Mouse (Mus musculus): Measurements from ENCODE around the gene Alms1. TPM values are rescaled to one million over a fixed set of nuclear protein-coding genes. Genes with fewer than 3 reads are reported as not detected.
"Not testable (repeated sequence)": the region's sequence is repeated elsewhere in the genome, so short reads cannot be mapped to it uniquely, and the experiment has no call there.

The Alms1 gene
- polyA plus RNA-seq, 1 experiment from 2014 or later: 5.5 TPM

GRCm38 (mm10) chr6:85599310-85599709, 12.0 kb downstream of the Alms1 start:
- Histone ChIP-seq H3K36me3 (peaks cover 10% of the 10 kb centered on the region; the same call in 1 of the 2 replicates), H3K27ac (no peak overlapping the region), H3K4me3 (no peak overlapping the region), H3K4me1 (no peaks in the 10 kb centered on the region), H3K27me3 (ENCODE audit: insufficient read depth, poor library complexity, severe bottlenecking) (no peaks in the 10 kb centered on the region), H3K9me3 (no peaks in the 10 kb centered on the region)
- WGBS: 66% methylated on average over 1 of the region's 1 CpGs
- no peak for DNase-seq (ENCODE audit: low spot score)

- 91% methylated on average over 1 of the region's 1 CpGs for WGBS
- Histone ChIP-seq H3K36me3 (peaks cover 45% of the 10 kb centered on the region), H3K27me3 (ENCODE audit: insufficient read depth, poor library complexity, severe bottlenecking) (no peaks in the 10 kb centered on the region), H3K4me1 (no peaks in the 10 kb centered on the region), H3K9me3 (no peaks in the 10 kb centered on the region), H3K4me3 (no peak overlapping the region), H3K27ac (no peak overlapping the region)
- DNase-seq (ENCODE audit: low spot score): no peak
These were observed 23.2 kb downstream of the Alms1 start for GRCm38 (mm10) chr6:85610511-85610910.

GRCm38 (mm10) chr6:85620826-85621225, 33.5 kb downstream of the Alms1 start:
- no peaks in the 10 kb centered on the region for H3K4me1 ChIP-seq
- H3K9me3 ChIP-seq: no peaks in the 10 kb centered on the region
- no peak overlapping the region for H3K4me3 ChIP-seq
- DNase-seq (ENCODE audit: low spot score): no peak
- H3K36me3 ChIP-seq: peaks cover 88% of the 10 kb centered on the region
- 89% methylated on average over 4 of the region's 4 CpGs for WGBS
- no peak overlapping the region for H3K27ac ChIP-seq
- H3K27me3 ChIP-seq (ENCODE audit: insufficient read depth, poor library complexity, severe bottlenecking): no peaks in the 10 kb centered on the region

GRCm38 (mm10) chr6:85621600-85621999, 34.3 kb downstream of the Alms1 start:
- H3K36me3 ChIP-seq: peaks cover 83% of the 10 kb centered on the region
- 84% methylated on average over 5 of the region's 5 CpGs for WGBS
- DNase-seq (ENCODE audit: low spot score): no peak

GRCm38 (mm10) chr6:85624511-85624910, 37.2 kb downstream of the Alms1 start:
- no peak overlapping the region for H3K27ac ChIP-seq
- H3K36me3 ChIP-seq: peaks cover 85% of the 10 kb centered on the region
- no peaks in the 10 kb centered on the region for H3K9me3 ChIP-seq
- H3K4me1 ChIP-seq: no peaks in the 10 kb centered on the region
- no peak for DNase-seq (ENCODE audit: low spot score)
- WGBS: 94% methylated on average over 4 of the region's 4 CpGs
- no peaks in the 10 kb centered on the region for H3K27me3 ChIP-seq (ENCODE audit: insufficient read depth, poor library complexity, severe bottlenecking)
- no peak overlapping the region for H3K4me3 ChIP-seq

More at GRCm38 (mm10) chr6:85621600-85621999, 34.3 kb downstream of the Alms1 start:
- no peak overlapping the region for H3K27ac ChIP-seq
- no peaks in the 10 kb centered on the region for H3K4me1 ChIP-seq
- H3K27me3 ChIP-seq (ENCODE audit: insufficient read depth, poor library complexity, severe bottlenecking): no peaks in the 10 kb centered on the region
- H3K9me3 ChIP-seq: no peaks in the 10 kb centered on the region
- no peak overlapping the region for H3K4me3 ChIP-seq

- no peaks in the 10 kb centered on the region for H3K27me3 ChIP-seq (ENCODE audit: insufficient read depth, poor library complexity, severe bottlenecking)
- no peak overlapping the region for H3K27ac ChIP-seq
- no peaks in the 10 kb centered on the region for H3K4me1 ChIP-seq
- DNase-seq (ENCODE audit: low spot score): no peak
- H3K36me3 ChIP-seq: peaks cover 29% of the 10 kb centered on the region
- no peaks in the 10 kb centered on the region for H3K9me3 ChIP-seq
- 80% methylated on average over 8 of the region's 8 CpGs for WGBS
- H3K4me3 ChIP-seq: no peak overlapping the region
These were observed 45.8 kb downstream of the Alms1 start for GRCm38 (mm10) chr6:85633165-85633564.

- WGBS: 93% methylated on average over 2 of the region's 2 CpGs
- H3K36me3 ChIP-seq: peaks cover 17% of the 10 kb centered on the region
These were observed 65.9 kb downstream of the Alms1 start for GRCm38 (mm10) chr6:85653244-85653643.

GRCm38 (mm10) chr6:85701943-85702342, 114.6 kb downstream of the Alms1 start:
- H3K9me3 ChIP-seq; H3K27ac ChIP-seq; H3K36me3 ChIP-seq; H3K4me1 ChIP-seq; H3K27me3 ChIP-seq (ENCODE audit: insufficient read depth, poor library complexity, severe bottlenecking); H3K4me3 ChIP-seq; DNase-seq (ENCODE audit: low spot score): not testable (repeated sequence)
- 77% methylated on average over 2 of the region's 4 CpGs for WGBS

More at GRCm38 (mm10) chr6:85653244-85653643, 65.9 kb downstream of the Alms1 start:
- no peak overlapping the region for H3K27ac ChIP-seq
- H3K4me1 ChIP-seq: no peaks in the 10 kb centered on the region
- no peak for DNase-seq (ENCODE audit: low spot score)
- no peaks in the 10 kb centered on the region for H3K27me3 ChIP-seq (ENCODE audit: insufficient read depth, poor library complexity, severe bottlenecking)
- no peak overlapping the region for H3K4me3 ChIP-seq
- H3K9me3 ChIP-seq: no peaks in the 10 kb centered on the region

GRCm38 (mm10) chr6:85709206-85709605, 121.9 kb downstream of the Alms1 start:
- H3K27ac ChIP-seq; H3K4me1 ChIP-seq; H3K9me3 ChIP-seq; H3K27me3 ChIP-seq (ENCODE audit: insufficient read depth, poor library complexity, severe bottlenecking); DNase-seq (ENCODE audit: low spot score); H3K4me3 ChIP-seq; H3K36me3 ChIP-seq: not testable (repeated sequence)
- WGBS: 93% methylated on average over 5 of the region's 5 CpGs

GRCm38 (mm10) chr6:85709607-85710006, 122.3 kb downstream of the Alms1 start:
- not testable (repeated sequence) for H3K4me3 ChIP-seq; H3K27ac ChIP-seq; H3K36me3 ChIP-seq; DNase-seq (ENCODE audit: low spot score); H3K4me1 ChIP-seq; H3K27me3 ChIP-seq (ENCODE audit: insufficient read depth, poor library complexity, severe bottlenecking); H3K9me3 ChIP-seq
- 78% methylated on average over 1 of the region's 1 CpGs for WGBS

GRCm38 (mm10) chr6:85713105-85713504, 125.8 kb downstream of the Alms1 start, which contains the start of gene Nat8f7:
TSS of gene Nat8f7 (minus strand) at chr6:85713205.
- not testable (repeated sequence) for H3K4me3 ChIP-seq; H3K9me3 ChIP-seq; H3K27ac ChIP-seq; H3K36me3 ChIP-seq; H3K4me1 ChIP-seq; DNase-seq (ENCODE audit: low spot score); H3K27me3 ChIP-seq (ENCODE audit: insufficient read depth, poor library complexity, severe bottlenecking)
- WGBS: 77% methylated on average over 10 of the region's 10 CpGs

Small RNA genes lying within 50 kb of the gene (microRNA-seq; reads per million reads assigned to microRNA genes)
- gene Gm27317: not detected

Other genes starting within 250 kb of the Alms1 start
- 9.0 and 23.0 TPM in 2 replicates for gene Rab11fip5, start 212.9 kb upstream of the Alms1 start, polyA plus RNA-seq (2016; fragmentation: Nextera tagmentation; extraction: Ambion mirVana)
- gene Noto, start 163.6 kb upstream of the Alms1 start, polyA plus RNA-seq (2016; fragmentation: Nextera tagmentation; extraction: Ambion mirVana): not detected in 2 replicates
- 64.4 and 81.8 TPM in 2 replicates for gene Smyd5, start 155.5 kb upstream of the Alms1 start, polyA plus RNA-seq (2016; fragmentation: Nextera tagmentation; extraction: Ambion mirVana)
- gene Cct7, start 136.0 kb upstream of the Alms1 start, polyA plus RNA-seq (2016; fragmentation: Nextera tagmentation; extraction: Ambion mirVana): 563 and 665 TPM in 2 replicates
- gene Pradc1, start 135.6 kb upstream of the Alms1 start, polyA plus RNA-seq (2016; fragmentation: Nextera tagmentation; extraction: Ambion mirVana): 38.9 and 48.2 TPM in 2 replicates
- 0.04 and 0.13 TPM in 2 replicates for gene Fbxo41, start 84.5 kb upstream of the Alms1 start, polyA plus RNA-seq (2016; fragmentation: Nextera tagmentation; extraction: Ambion mirVana)
- not detected in 2 replicates for gene Egr4, start 73.9 kb upstream of the Alms1 start, polyA plus RNA-seq (2016; fragmentation: Nextera tagmentation; extraction: Ambion mirVana)
- 0.09 TPM in 1 of 2 replicates, not detected in the other for gene Nat8f7, start 125.7 kb downstream of the Alms1 start, polyA plus RNA-seq (2016; fragmentation: Nextera tagmentation; extraction: Ambion mirVana)
- 0.20 and 0.33 TPM in 2 replicates for gene Nat8f3, start 178.2 kb downstream of the Alms1 start, polyA plus RNA-seq (2016; fragmentation: Nextera tagmentation; extraction: Ambion mirVana)
- not detected in 2 replicates for gene Nat8f6, start 233.4 kb downstream of the Alms1 start, polyA plus RNA-seq (2016; fragmentation: Nextera tagmentation; extraction: Ambion mirVana)
- gene Nat8f5, start 233.4 kb downstream of the Alms1 start, polyA plus RNA-seq (2016; fragmentation: Nextera tagmentation; extraction: Ambion mirVana): not detected in 2 replicates
- gene Nat8, start 244.6 kb downstream of the Alms1 start, polyA plus RNA-seq (2016; fragmentation: Nextera tagmentation; extraction: Ambion mirVana): not detected in 2 replicates

All from heart, embryonic 10.5 days (tissue).